Mouse (Mus musculus) adrenal gland, postnatal 4 days (tissue): ENCODE data around the gene Man1b1. TPM values are rescaled to one million over a fixed set of nuclear protein-coding genes. Genes with fewer than 3 reads are reported as not detected.

ENCODE experiments used
- DNase-seq, 2 experiments: peaks; one replicate each; pipeline ENCODE4 v3.0.0; 2021 to 2022; ENCODE audit warnings: low spot score in 2 of 2, mixed read lengths in 2 of 2
- total RNA-seq, 2 experiments: library from RNA; stranded (reverse); gene quantifications; 2 replicates each; pipeline ENCODE4 v1.2.3; 2021

Gene Man1b1
- total RNA-seq, 2 experiments from 2014 or later, result 57.5 to 62.5 TPM

- DNase-seq, result no peak
These were observed 27.2 kb upstream of the Man1b1 start for GRCm38 (mm10) chr2:25304657-25305541.

- DNase-seq, result no peak
These were observed 26.4 kb upstream of the Man1b1 start for GRCm38 (mm10) chr2:25305587-25306359.

GRCm38 (mm10) chr2:25310180-25310579, 22.0 kb upstream of the Man1b1 start:
- DNase-seq, result no peak

- no peak for DNase-seq
These were observed 21.2 kb upstream of the Man1b1 start for GRCm38 (mm10) chr2:25310969-25311368.

- no peak for DNase-seq
These were observed 20.6 kb upstream of the Man1b1 start for GRCm38 (mm10) chr2:25311491-25311891.

- no peak for DNase-seq
These were observed 13.8 kb upstream of the Man1b1 start for GRCm38 (mm10) chr2:25318119-25318966.

- peak; percentile 23 to 39 for DNase-seq
These were observed 13.0 kb upstream of the Man1b1 start, which contains the start of gene Grin1 for GRCm38 (mm10) chr2:25318971-25319773. Grin1 (minus strand) TSS chr2:25319187.

- no peak for DNase-seq
These were observed 12.1 kb upstream of the Man1b1 start for GRCm38 (mm10) chr2:25320084-25320483.

- DNase-seq, result no peak
These were observed 6.1 kb upstream of the Man1b1 start for GRCm38 (mm10) chr2:25326036-25326435.

- no peak for DNase-seq
These were observed 3.7 kb upstream of the Man1b1 start for GRCm38 (mm10) chr2:25328440-25328839.

- no peak for DNase-seq
These were observed 668 bp upstream of the Man1b1 start for GRCm38 (mm10) chr2:25331470-25331869.

- no peak for DNase-seq
These were observed 1.4 kb downstream of the Man1b1 start for GRCm38 (mm10) chr2:25333569-25333968.

GRCm38 (mm10) chr2:25338303-25338702, 6.2 kb downstream of the Man1b1 start:
- DNase-seq, result no peak

- DNase-seq, result no peak
These were observed 16.0 kb downstream of the Man1b1 start for GRCm38 (mm10) chr2:25348162-25348561.

- no peak for DNase-seq
These were observed 17.4 kb downstream of the Man1b1 start for GRCm38 (mm10) chr2:25349499-25349898.

- DNase-seq, result no peak
These were observed 18.6 kb downstream of the Man1b1 start for GRCm38 (mm10) chr2:25350701-25351100.

GRCm38 (mm10) chr2:25354211-25354610, 22.1 kb downstream of the Man1b1 start:
- DNase-seq, result no peak

- no peak for DNase-seq
These were observed 23.4 kb downstream of the Man1b1 start for GRCm38 (mm10) chr2:25355419-25356066.

GRCm38 (mm10) chr2:25356208-25357079, 24.3 kb downstream of the Man1b1 start, which contains the start of gene Dpp7:
Dpp7 (minus strand) TSS chr2:25356359.
- peak; percentile 46 to 57 for DNase-seq
